Mouse (Mus musculus) midbrain, embryonic 10.5 days (tissue): ENCODE results near the gene Fgd6. TPM values are rescaled to one million over a fixed set of nuclear protein-coding genes. Genes with fewer than 3 reads are reported as not detected.

Experiments
- DNase-seq: peaks from one replicate; pipeline ENCODE4 v3.0.0-alpha.2; 2017; ENCODE audit warnings: low spot score
- H3K27ac ChIP-seq: fragments of 300-500 bp; sonication (generic); replicated peaks from 2 replicates; pipeline ENCODE4 v1.5.1; 2016; ENCODE audit warnings: mild to moderate bottlenecking
- H3K27me3 ChIP-seq: fragments of 300-500 bp; sonication (generic); 2 replicates; pipeline ENCODE4 v1.6.1; 2016; ENCODE audit warnings: low read depth, mild to moderate bottlenecking; ENCODE audit not compliant: poor library complexity, severe bottlenecking
- H3K36me3 ChIP-seq: fragments of 300-500 bp; sonication (generic); 2 replicates; pipeline ENCODE4 v1.6.1; 2016; ENCODE audit warnings: mild to moderate bottlenecking, moderate library complexity
- H3K4me1 ChIP-seq: fragments of 300-500 bp; sonication (generic); 2 replicates; pipeline ENCODE4 v1.6.1; 2016
- H3K4me3 ChIP-seq: fragments of 300-500 bp; sonication (generic); 2 replicates; pipeline ENCODE4 v1.5.1; 2016; ENCODE audit warnings: mild to moderate bottlenecking, moderate library complexity
- H3K9me3 ChIP-seq: fragments of 300-500 bp; sonication (generic); replicated peaks from 2 replicates; pipeline ENCODE4 v1.6.1; 2016; ENCODE audit warnings: mild to moderate bottlenecking
- WGBS: fragments of 180-500 bp; shearing (Covaris S2); methylation state at CpG from one replicate; pipeline ENCODE4 v1.1.7; 2016; 5-methylcytosine and 5-hydroxymethylcytosine counted together
- polyA plus RNA-seq: library from polyadenylated mRNA; unstranded; fragments of >200 nt; fragmentation: Nextera tagmentation; extraction: Ambion mirVana; gene quantifications from 2 replicates; pipeline ENCODE4 v1.2.1, GENCODE M21; 2016

Fgd6 gene
- polyA plus RNA-seq, 1 experiment from 2014 or later: 4.5 TPM

DNA sequence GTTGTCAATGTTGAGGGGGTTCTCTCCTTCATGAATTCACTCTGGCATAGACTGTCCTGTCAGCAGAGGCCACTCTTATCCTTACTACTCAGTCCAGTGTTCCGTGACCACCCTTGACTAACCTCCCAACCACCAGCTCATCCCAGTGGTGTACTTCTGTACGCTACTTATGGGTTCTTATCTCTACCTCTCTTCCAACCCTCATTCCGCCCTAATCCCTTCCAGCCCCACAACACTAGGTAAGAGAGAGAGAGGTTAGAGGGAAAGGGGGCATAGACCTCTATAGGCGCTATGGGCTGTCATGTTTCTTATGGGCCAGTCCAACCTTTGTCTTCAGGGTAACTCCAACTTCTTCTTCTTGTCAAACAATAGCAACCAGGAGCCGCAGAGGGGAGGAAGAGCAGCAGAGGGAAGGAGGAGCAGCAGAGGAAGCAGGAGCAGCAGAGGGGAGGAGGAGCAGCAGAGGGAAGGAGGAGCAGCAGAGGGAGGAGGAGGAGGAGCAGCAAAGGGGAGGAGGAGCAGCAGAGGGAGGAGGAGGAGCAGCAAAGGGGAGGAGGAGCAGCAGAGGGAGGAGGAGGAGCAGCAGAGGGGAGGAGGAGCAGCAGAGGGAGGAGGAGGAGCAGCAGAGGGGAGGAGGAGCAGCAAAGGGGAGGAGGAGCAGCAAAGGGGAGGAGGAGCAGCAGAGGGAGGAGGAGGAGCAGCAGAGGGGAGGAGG, 125.4 kb downstream of the Fgd6 start:
- Histone ChIP-seq H3K27ac (no peak overlapping the region), H3K36me3 (peaks cover 89% of the 10 kb centered on the region), H3K4me1 (no peaks in the 10 kb centered on the region), H3K27me3 (no peaks in the 10 kb centered on the region), H3K9me3 (no peaks in the 10 kb centered on the region), H3K4me3 (no peak overlapping the region)
- 89% methylated on average over 5 of the region's 5 CpGs for WGBS
- no peak for DNase-seq

DNA sequence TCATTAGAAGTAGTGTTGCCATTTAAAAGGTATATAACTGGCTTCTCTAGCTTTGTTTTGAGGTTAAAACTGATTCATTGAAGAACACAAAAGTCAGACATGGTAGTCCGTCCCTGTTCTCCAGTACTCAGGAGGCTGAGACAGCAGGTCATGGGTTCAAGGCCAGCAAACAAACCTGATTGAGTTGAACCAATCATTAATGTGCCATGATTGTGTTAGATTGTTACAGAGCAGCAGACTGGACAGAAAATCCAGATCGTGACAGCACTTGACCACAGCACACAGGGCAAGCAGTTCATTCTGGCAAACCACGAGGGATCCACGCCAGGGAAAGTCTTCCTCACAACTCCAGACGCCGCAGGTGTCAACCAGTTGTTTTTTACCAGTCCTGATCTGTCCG, 126.2 kb downstream of the Fgd6 start:
- peaks cover 90% of the 10 kb centered on the region for H3K36me3 ChIP-seq
- 96% methylated on average over 7 of the region's 7 CpGs for WGBS
- DNase-seq: no peak
- H3K27me3 ChIP-seq: no peaks in the 10 kb centered on the region
- no peaks in the 10 kb centered on the region for H3K9me3 ChIP-seq
- H3K27ac ChIP-seq: no peak overlapping the region
- H3K4me3 ChIP-seq: no peak overlapping the region
- no peaks in the 10 kb centered on the region for H3K4me1 ChIP-seq

DNA sequence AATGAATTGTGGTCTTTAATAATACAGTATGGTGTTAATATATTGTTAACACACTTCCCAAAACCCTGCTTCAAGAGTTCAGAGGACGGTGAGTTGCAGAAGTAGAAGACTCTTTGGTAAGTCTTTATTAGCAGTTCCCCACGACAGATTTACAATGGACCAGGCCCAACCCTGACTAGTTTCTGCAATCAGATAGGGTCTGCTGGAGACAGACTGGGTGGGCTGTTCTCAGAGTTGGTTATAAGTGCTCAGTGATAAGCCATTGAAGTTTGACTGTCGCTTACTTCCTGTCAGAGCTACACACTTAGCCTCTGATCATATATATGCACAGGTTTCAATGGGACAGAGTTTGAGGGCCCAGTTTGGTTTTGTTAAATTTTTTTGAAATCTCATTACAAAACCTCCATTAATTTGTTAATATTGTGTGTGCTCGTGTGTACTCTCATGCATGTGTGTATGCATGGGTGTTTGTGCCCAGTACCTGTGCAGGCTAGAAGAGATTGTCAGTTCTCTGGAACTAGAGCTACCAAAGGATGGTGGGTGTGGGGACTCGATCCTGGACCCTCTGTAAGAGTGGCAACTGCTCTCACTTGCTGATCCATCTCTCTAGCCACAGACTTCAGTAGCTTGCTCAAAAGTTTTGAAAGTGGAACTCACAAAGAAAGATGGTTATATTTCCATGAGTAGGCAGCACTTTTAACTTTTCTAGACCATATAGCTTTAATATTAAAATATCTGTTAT, 128.5 kb downstream of the Fgd6 start:
- Histone ChIP-seq H3K4me3 (no peak overlapping the region), H3K4me1 (no peaks in the 10 kb centered on the region), H3K27me3 (no peaks in the 10 kb centered on the region), H3K9me3 (no peaks in the 10 kb centered on the region), H3K36me3 (peaks cover 90% of the 10 kb centered on the region), H3K27ac (no peak overlapping the region)
- no peak for DNase-seq
- 81% methylated on average over 5 of the region's 5 CpGs for WGBS

DNA sequence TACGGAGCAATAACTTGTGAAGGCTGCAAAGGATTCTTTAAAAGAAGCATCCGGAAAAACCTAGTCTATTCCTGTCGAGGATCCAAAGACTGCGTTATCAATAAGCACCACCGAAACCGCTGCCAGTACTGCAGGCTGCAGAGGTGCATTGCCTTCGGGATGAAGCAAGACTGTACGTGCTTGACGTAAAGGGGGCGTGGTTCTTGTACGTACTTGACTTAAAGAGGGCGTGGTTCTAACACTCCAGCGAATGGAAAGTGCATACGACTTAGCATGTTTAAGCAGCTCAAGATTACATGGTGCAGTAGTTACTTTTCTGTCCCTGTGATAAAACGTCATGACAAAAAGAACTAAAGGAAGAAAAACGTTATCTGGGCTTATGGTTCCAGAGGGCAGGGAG, 129.6 kb downstream of the Fgd6 start:
- peaks cover 8% of the 10 kb centered on the region; the same call in 1 of the 2 replicates for H3K9me3 ChIP-seq
- H3K27ac ChIP-seq: no peak overlapping the region
- peaks cover 90% of the 10 kb centered on the region for H3K36me3 ChIP-seq
- H3K4me3 ChIP-seq: no peak overlapping the region
- H3K27me3 ChIP-seq: no peaks in the 10 kb centered on the region
- 91% methylated on average over 16 of the region's 16 CpGs for WGBS
- DNase-seq: no peak
- H3K4me1 ChIP-seq: no peaks in the 10 kb centered on the region

DNA sequence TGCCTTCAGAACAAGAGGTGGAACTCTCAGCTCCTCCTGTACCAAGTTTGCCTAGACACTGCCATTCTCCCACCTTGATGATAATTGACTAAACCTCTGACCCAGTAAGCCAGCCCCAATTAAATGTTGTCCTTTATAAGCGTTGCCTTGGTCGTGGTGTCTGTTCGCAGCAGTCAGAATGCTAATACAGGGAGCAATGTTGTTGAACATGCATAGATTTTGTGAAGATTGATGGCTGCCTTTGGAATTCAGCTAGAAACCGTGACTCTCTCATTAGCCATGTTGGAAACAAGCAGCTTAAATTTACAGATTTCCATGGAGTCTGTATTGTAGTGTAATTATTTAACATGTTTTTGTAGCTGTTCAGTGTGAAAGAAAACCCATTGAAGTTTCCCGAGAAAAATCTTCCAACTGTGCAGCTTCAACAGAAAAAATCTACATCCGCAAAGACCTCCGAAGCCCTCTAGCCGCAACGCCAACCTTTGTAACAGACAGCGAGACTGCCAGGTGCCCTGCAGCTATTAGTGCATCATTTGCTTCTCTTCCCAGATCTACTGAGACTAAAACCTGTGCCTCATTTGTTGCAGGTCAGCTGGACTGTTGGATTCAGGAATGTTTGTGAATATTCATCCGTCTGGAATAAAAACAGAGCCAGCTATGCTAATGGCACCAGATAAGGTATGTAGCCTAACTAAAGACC, 131.4 kb downstream of the Fgd6 start:
- 93% methylated on average over 11 of the region's 11 CpGs for WGBS
- H3K4me3 ChIP-seq: no peak overlapping the region
- peaks cover 12% of the 10 kb centered on the region for H3K4me1 ChIP-seq
- no peaks in the 10 kb centered on the region for H3K27me3 ChIP-seq
- peaks cover 90% of the 10 kb centered on the region for H3K36me3 ChIP-seq
- no peak for DNase-seq
- H3K9me3 ChIP-seq: peaks cover 8% of the 10 kb centered on the region; the same call in 1 of the 2 replicates
- no peak overlapping the region for H3K27ac ChIP-seq

DNA sequence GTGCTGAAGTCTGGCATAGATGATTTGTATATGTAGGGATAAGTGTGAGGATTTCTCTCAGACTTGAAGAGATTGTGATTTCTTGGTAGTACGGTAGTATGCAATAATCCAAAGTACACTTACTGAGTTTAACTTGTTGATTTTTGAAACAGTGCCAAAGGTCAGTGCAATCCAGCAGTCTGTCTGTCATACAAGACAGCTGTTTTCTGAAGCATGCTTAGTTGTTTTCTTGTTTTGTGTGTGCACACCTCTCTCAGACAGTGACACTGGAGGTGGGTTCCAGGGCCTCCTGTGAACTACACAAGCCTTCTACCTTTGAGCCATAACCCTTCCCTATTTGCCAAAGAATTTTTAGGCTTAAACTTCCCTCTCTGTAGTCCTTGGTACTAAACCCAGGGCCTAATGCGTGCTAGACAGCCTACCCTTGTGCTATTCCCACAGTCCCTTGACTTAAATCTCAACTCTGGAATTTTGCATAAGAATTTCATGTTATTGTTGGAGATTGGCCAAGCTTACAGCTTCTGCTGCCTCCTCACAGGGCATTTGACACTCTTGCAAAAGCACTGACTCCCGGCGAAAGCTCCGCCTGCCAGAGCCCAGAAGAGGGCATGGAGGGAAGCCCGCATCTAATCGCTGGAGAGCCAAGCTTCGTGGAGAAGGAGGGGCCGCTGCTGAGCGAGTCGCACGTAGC, 135.8 kb downstream of the Fgd6 start:
- Histone ChIP-seq H3K4me3 (peak overlapping the region; percentile 11; the same call in 1 of the 2 replicates), H3K9me3 (peaks cover 8% of the 10 kb centered on the region; the same call in 1 of the 2 replicates), H3K27ac (peak overlapping the region; percentile 57), H3K27me3 (no peaks in the 10 kb centered on the region), H3K36me3 (peaks cover 94% of the 10 kb centered on the region), H3K4me1 (peaks cover 27% of the 10 kb centered on the region)
- DNase-seq: peak; percentile 26
- 48% methylated on average over 12 of the region's 12 CpGs for WGBS

DNA sequence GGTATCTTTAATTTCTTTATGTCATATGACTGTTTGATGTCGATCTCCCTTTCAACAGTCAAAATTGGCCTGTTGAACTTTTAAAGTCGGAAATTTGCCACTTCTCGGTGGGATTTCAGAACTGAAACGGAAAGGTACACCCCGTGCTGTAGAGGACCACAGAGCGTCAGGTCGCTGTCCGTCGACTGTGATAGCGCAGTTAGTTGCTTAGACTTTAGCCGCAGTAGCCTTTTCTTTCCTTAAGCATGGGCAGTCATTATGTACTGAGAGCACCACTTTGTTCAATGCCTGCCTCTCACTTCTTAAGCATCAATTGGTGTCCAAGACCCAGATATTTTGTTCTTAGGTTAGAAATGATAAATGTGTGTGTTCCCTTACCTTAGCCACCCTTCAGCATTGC, 136.3 kb downstream of the Fgd6 start:
- H3K9me3 ChIP-seq: peaks cover 8% of the 10 kb centered on the region; the same call in 1 of the 2 replicates
- no peaks in the 10 kb centered on the region for H3K27me3 ChIP-seq
- WGBS: 63% methylated on average over 11 of the region's 11 CpGs
- no peak for DNase-seq
- H3K36me3 ChIP-seq: peaks cover 95% of the 10 kb centered on the region
- H3K4me3 ChIP-seq: peak overlapping the region; percentile 11; the same call in 1 of the 2 replicates
- H3K4me1 ChIP-seq: peaks cover 27% of the 10 kb centered on the region
- H3K27ac ChIP-seq: peak overlapping the region; percentile 57

DNA sequence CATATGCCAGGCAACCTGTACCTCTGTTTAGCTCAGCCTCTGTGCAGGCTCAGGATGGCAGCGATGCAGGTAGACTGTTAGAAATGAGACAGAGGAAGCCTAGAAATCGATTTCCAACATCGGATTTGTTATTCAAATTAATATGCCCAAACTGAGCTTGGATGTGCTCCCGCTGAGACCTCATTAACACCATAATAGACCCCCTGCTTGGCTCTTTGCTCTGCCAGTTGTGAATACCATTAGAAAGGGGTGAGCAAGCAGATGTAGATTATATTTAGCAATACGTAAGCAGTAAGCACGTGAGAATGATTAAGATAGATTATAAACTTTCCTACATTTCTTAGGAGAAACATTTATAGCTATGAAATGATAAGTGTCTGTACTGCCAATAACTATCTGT, 136.9 kb downstream of the Fgd6 start:
- Histone ChIP-seq H3K9me3 (peaks cover 8% of the 10 kb centered on the region; the same call in 1 of the 2 replicates), H3K36me3 (peaks cover 91% of the 10 kb centered on the region), H3K27me3 (no peaks in the 10 kb centered on the region), H3K4me3 (no peak overlapping the region), H3K4me1 (peaks cover 27% of the 10 kb centered on the region), H3K27ac (peak overlapping the region; percentile 57)
- DNase-seq: no peak
- WGBS: 26% methylated on average over 6 of the region's 6 CpGs

DNA sequence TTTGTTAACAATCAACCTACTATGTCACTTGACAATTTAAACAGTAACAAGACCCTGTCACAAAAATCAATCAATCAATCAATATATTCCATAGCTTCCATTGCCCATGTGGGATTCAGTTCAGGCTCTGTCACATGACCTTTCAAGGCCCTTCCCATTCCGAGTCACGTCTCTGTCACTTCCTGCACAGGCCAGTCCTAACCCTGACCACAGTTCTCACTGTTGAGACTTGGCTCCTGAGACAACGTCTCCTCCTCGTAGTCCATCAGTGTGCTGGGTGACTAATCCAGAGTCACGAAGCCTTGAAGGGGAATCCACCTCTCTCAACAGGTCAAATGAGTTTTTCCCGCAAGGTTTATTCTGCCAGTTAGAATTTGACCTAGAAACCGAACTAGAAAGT, 138.9 kb downstream of the Fgd6 start:
- H3K27me3 ChIP-seq: no peaks in the 10 kb centered on the region
- H3K9me3 ChIP-seq: peaks cover 6% of the 10 kb centered on the region; the same call in 1 of the 2 replicates
- DNase-seq: no peak
- H3K36me3 ChIP-seq: peaks cover 78% of the 10 kb centered on the region
- peaks cover 27% of the 10 kb centered on the region for H3K4me1 ChIP-seq
- H3K27ac ChIP-seq: no peak overlapping the region
- no peak overlapping the region for H3K4me3 ChIP-seq
- WGBS: 87% methylated on average over 7 of the region's 7 CpGs

DNA sequence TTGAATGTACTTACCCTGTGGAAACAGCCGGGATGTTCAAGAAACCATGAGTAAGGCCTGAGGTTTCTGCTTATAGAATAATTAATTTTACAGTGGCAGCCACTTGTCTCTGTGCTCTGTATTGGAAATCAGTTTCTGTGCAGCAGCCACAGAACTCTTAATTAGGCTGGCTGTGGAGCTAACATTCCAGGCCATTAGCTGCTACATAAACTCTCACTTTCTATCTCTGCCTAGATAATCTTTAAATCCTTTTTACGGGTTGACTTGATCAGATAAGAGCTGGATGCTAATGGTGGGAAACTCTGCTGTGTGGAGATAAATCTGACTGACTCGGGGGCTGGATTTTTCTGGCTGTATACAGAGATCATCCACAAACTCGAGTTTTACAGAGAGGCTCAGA, 147.4 kb downstream of the Fgd6 start:
- peaks cover 25% of the 10 kb centered on the region for H3K4me1 ChIP-seq
- H3K9me3 ChIP-seq: no peaks in the 10 kb centered on the region
- H3K36me3 ChIP-seq: peaks cover 65% of the 10 kb centered on the region
- no peak overlapping the region for H3K4me3 ChIP-seq
- H3K27ac ChIP-seq: peak overlapping the region; percentile 63
- WGBS: 28% methylated on average over 4 of the region's 4 CpGs
- H3K27me3 ChIP-seq: no peaks in the 10 kb centered on the region
- DNase-seq: no peak
